Mouse (Mus musculus) frontal cortex, postnatal 36 days (tissue): ENCODE results near the gene Nr6a1.

ENCODE experiments used
- DNase-seq, 2 experiments: peaks; one replicate each; pipeline ENCODE4 v3.0.0; 2022; ENCODE audit warnings: low spot score in 2 of 2

The Nr6a1 gene

DNA sequence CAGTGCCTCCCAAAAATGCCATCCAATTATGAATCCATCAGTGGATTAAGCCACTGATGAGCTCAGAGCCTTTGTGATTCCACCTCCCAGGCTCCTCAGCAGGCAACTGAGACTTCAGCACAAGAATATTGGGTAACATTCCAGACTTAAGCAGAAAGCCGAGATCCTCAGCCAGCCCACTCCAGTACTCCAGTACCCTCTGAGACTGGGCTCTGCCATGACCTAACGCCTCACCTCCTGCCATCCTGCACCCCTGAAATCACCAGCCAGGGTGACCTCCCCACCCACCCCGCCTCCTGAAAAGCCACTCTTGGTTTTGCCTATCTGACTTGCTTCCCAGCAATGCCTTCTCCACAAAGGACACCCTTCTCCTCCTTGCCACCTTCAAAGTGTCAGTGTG lies 9.9 kb upstream of the Nr6a1 start:
- DNase-seq, result no peak

DNA sequence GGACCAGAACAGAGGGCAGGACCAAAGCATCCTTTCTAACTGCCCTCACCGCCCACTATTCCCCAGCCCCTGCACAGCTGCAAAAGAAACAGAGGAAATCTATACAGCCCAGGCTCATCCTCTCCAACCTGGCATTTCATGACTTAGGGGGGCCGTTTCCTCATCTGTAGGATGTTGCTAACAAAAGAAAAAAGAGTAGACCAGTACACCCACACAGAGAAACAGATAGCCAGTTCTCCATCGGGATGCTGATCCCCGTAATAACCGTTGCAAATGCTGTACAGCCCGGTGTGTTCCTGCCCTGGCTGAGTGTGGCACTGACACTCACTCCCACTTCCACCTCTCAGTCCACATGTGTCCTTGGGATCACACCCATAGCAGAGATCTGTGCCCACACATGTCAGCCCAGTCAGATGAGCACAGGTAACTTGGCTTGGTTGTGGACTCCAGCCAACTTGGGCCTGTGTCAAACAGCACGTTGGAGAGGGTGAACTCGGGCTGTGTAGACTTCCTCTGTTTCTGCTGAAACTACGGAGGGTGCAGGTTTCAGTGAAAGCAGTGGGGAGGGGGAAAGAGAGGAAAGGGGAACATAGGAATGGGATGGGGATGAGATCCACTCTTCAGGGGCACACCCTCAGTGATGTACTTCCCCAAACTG lies 9.4 kb upstream of the Nr6a1 start:
- DNase-seq, result no peak

DNA sequence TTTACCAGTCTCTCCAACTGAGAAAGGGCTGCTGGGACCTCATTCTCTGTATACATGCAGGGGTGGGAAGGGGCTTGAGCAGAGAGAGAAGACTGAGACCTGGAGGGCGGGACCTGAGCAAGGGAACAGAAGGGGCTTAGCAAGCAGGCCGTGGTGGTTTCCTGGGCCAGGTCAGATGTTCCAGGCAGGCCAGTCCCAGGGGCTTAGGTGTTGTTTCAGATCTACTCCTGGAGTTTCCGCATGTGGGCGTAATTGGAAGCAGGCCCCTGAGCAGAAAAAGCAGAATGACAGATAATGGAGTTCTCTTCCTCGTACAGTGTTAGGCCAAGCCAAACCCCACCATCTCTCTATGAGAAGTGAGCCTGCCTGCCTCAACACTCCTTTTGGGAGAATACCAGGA lies 7.4 kb upstream of the Nr6a1 start:
- no peak for DNase-seq

DNA sequence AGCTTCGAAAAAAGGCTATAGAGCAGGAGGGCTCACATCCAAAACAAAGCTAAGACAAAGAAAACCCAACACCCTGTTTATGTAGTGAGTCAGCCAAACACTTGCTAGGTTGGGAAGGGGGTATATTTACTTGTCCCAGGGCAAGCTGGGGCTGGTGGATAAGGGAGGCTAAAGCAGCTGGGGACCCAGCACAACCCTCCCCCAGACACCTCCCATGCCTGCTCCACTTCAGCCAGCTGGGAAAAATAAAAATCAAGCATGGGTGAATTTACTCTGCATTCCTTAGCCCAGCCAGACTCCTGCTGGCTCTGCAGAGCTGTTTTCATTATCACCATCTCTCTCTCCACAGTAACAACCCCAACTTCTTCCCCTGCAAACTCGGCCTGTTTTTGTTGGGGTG lies 6.4 kb upstream of the Nr6a1 start:
- DNase-seq, result no peak

DNA sequence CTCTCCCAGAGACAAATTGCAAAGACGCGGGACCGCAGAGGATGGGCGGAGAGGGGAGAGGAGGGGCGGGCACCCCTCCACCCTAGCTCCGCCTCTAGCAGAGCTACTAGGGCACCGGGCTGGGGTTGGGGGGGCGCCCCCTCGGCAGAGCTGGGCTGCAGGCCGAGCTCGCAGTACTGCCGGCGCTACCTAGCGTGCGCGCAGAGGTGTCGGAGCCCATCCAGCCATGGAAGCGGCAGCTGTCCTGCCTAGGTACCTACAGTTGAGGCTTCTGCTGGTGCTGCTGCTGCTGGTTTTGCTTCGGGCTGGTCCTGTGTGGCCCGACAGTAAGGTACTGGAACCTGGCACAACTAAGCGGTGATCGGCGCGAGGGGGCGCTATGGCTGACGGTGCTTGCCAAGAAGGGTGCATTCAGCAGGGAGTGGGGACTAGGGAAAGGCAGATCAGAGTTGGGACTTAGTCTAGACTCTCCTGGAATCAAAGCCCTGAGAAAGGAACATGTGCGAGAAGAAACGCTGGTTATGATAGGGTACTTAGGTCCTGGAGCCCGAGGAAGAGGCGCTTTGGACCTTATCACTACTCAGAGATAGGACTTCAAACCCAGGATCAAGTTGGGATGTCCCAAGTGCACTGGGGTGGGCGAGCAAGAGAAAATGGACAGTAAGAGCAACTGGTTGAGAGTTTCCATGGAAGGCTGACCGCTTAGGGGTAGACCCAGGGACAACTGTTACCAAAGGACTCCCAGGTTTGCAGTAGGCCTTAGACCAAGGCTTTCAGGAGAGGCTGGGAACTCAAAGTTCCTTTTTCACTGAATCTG lies 4.6 kb upstream of the Nr6a1 start, which contains the start of gene Olfml2a:
Gene Olfml2a, plus strand, starts transcription at position 128 of the 817 bp plus-strand sequence.
- DNase-seq, result peak; percentile 57 to 71

DNA sequence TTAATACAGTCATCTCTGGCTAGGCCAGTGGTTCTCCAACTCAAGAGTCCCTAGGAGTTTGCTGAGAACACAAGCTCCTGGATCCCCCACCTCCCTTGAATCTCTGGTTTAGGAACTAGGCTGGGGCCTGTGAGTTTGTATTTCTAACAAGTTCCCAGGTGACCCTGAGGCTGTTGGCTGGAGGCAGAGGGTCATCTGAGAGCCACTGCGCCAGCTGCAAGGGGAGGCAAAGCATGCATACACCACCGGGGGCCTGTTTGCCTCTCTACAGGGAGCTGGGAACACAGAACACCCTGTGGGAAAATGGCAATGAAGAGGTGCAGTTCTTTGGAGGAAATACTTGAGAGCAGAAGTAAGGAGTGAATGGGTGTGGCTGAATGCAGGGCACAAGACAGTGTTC lies 2.8 kb upstream of the Nr6a1 start:
- no peak for DNase-seq

DNA sequence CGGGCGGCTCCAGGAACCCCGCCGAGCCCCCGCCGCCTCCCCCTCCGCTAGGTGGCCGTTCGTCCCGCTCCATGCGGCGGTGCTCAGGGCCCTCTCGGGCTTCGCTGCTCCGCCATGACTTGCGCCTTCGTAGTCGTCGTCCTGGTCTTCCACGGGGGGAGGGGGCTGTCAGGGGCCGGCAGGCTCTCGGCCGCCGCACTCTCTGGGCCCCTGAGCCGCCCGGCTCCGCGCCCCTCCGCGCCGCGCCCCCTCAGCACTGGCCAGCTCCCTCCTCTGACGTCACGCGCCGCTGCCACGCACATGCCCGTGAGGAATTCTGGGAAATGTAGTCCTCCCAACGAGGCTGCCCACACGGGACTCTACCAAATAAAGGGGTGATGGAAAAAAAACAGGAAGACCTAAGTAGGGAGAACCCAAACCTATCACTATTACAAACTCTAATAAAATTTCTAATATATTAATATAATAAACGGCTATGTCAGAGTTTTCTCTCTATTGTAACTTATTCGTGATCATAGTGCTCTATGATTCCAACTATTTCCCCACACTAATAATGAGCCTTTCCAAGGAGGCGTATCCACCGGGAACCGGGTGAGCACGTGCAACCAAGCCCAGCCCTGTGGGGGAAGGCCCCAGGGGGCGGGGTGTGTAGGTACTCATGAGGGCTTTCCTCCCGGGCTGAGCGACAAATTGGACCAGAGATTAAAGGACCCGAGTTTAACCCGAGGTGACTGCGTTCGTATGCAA lies 1.2 kb downstream of the Nr6a1 start:
- peak; percentile 90 to 94 for DNase-seq

DNA sequence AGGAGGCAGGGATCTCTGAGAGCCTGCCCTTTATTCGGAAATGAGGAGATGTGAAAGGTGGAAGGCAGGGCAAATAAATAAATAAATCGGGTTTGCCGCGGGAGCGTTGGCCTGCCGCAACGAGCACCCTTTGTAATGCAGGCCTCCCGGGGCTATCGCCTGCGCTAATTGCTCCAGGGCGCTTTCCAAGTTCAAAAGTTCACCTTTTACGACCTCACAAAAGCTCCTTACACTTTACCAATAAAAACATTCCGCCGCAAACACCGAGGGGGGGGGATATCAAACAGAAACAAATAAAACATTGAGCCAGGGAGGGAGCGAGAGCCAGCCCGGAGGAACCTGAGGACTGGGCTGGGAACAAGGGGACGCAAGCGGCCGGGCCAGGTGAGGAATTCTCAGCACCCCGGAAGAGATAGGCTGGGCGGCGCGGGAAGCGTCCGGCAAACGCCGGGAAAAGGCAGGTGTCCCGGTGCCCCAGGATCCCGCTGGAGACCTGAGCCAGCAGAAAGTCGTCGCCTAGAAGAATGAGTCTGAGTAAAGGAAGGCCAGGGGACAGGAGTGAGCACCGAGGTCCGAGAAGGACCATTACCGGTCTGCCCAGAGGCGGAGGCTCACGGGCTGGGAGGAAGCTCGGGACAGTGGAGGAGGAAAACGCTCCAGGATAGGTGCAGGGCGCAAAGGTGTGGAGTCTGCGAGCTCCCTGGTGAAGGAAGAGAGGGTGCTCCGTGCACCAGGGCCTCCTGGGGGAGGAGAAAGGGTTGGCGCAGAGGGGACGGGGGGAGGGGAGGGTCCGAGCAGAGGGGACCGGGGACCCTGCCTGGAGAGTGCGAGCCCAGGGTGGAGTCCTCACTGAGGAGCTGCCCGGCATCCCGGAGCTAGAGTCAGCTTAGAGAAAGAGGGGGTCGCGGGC lies 2.1 kb downstream of the Nr6a1 start:
- peak in 1 of 2 experiments; percentile 19 for DNase-seq

DNA sequence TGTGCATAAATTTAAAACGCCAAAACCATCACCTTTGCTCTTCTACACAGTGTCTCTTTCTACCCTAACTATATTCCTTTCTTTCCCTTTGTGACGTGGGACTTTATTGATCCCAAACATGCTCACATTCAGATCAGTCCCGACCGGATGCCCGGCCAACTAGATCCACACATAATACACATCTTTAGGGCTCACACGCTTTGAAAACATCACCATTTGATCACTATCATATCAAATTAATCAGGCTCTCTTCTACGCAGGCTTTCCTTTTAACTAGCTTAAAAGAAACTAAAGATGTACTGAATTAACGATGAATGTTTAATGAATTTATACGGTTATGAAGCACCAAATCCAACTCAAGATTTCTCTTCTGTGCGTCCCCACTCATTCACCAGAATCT lies 2.9 kb downstream of the Nr6a1 start:
- no peak for DNase-seq

DNA sequence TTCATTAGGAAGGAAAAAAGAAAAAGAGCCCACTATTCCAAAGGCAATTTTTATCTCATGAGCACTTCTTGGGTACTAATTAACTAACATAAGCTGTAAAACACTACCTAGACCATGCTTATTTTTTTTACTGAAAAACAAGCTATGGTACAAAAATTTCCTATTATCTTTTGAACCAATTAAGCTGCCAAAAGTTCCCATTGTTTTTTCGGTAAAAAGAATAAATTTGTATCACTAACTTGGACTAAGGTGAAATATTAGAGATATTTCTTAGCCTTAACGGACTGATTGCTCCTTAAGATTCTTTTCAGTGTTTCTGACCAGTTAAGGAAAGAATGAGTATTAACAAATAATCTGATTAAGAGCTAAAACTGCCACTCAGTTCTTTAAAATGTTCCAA lies 3.6 kb downstream of the Nr6a1 start:
- DNase-seq, result no peak

DNA sequence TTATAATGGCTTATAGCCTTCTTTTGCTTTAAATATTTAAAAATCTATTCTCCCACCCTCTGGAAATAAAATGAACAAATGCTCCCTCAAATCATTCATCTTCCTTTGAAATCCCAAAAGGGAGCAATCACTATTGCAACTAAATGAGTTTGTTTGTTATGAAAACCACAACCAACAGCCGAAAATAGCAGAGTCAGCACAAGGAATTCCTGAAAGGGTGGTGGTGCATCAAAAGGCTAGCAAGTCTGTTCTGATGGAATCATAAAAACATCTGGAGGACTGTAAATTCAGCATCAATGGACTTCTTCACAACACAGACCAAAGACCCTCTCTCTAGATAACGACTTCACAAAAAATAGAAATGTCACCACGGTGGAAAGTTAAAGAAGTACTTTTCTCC lies 4.0 kb downstream of the Nr6a1 start:
- no peak for DNase-seq

DNA sequence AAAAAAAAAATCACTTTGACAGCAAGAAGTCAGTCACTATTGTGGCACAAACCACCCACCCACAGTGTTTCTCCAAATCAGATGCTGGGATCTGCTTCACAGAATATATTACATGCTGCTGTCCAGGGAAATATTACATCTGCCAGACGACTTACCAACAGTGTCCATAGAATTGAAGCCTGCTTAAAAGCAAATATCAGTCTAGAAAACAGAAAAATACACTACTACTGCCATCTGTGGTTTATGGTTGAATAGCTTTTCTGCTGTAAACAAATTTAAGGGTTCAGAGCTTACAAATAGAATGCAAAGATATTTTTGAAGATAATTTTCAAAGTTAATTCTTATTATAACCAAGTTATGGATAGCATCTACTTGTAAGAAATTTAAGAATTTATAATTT lies 6.1 kb downstream of the Nr6a1 start:
- DNase-seq, result no peak

DNA sequence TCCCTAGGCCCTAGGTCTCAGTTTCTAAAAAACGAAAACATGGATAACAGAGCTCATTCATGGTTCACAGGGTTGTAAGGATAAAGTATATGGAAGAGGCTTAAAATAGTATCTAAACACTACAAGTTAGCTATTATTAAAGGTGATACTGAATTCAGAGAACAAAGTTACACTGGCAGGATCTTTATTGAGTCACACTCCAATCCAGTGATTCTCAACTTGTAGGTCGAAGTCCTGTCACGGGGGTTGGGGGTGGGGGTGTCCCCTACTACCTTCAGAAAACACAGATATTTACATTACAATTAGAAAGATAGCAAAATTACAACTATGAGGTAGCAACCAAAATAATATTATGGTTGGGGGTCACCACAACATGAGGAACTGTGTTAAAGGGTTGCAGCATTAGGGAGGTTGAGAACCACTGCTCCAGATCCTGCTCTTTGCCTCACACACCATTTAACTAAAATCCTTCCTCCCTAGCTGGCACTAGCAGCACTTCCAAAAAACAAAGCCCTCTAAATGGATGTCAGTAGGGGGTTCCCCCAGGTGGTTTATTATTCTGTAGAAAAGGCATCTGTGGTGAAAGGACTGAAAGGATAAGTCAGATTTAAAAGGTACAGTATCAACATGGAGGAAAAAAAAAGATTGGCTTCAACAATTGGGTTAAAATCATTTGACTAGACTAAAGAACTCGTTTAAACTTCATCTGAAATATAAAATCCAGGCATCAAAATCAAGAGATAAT lies 10.4 kb downstream of the Nr6a1 start:
- DNase-seq, result no peak

DNA sequence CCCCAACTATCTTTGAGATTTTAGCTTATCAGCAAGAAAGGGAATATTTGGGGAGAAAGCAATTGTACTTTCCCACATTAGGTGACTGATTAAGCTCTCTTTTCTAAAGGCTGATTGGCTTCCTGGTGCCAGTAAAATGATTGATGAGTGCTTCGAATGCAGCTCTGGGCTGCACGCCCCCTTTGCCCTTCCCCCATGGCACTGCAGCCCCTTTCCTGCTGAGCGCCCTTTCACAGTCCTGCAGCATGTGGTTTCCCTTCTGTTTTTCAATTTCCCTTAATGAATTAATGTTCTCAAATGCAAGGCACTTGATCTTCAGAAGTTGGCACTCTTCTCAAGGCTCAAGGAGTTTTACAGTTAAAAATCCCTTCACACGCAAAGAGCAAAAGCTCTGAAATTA lies 12.5 kb downstream of the Nr6a1 start:
- DNase-seq, result no peak

DNA sequence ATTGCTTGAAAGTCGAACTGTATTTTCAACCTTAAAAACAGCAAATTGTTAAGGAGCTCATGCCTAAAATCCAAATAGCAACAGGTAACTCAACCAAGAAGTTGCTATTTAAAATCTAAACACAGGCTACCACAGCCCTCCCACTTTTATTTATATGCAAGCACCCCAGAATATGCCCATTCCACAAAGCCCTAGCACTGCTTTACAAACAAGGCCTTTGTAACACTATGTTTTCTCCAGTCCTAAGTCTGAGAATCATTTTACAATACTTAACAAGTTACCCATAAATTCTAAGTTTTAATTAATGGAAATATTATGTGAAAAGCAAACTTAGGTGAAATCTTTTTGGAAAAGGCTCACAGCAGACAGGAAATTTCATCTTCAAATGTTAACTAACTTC lies 13.0 kb downstream of the Nr6a1 start:
- DNase-seq, result no peak

DNA sequence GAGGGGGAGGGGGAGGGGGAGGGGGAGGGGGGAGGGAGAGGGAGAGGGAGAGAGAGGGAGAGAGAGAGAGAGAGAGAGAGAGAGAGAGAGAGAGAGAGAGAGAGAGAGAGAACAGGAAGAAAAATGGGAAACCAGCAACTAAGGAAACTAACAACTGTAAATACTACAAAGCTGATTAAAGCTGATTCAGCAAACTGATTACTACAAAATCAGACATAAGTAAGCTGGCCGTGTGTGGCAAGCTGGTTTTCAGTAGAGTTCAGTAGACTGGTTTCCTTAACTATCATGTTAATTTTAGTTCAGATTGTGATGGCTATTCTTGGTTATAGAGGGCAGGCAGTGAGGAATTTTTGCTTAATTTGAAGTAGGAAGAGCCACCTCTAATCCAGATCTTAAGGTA lies 18.9 kb downstream of the Nr6a1 start:
- no peak for DNase-seq

DNA sequence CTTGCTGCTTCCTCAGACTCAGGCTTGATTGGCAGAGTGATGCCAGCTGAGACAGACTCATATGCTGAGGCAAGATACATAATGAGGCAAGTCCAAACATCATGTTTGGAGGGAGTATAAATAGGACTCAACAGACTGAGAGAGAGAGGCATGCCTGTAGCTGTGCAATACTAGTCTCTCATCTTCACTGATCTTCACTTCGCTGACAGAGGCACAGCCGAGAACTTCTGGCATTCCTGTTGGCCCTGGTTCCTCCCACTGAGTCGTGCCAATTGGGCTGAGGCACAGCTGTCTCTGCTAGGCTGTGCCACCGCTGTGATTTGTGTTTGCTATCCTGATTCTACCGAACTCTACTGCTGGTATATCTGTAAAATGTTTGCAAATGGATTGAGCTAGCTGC lies 21.4 kb downstream of the Nr6a1 start:
- DNase-seq, result peak; percentile 51 to 74

DNA sequence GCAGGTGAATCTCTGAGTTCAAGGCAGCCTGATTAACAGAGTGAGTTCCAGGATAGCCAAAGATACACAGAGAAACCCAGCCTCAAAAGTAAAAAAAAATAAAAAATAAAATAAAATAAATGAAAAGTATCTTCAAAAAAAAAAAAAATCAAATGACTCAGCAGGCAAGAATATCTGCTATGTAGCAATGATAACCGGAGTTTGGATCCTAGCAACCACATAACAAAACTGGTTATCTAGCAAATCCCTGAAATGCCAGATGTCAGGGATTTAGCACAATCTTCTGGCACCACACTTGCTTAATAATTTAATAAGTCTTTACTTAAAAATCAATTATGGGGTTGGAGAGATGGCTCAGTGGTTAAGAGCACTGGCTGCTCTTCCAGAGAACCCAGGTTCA lies 23.2 kb downstream of the Nr6a1 start:
- DNase-seq, result no peak

DNA sequence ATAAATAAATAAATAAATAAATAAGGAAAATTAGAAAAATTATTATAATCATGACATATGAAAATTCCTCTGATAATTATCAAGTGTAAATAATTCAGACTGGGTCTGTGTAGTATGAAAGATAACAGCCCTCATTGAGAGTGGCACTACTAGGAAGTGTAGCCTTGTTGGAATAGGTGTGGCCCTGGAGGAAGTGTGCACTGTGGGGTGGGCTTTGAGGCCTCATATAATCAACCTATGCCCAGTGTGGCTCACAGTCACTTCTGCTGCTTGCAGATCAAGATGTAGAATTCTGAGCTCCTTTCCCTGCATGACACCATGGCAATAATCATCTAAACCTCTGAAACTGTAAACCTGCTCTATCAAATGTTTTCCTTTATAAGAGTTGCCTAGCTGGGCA lies 24.6 kb downstream of the Nr6a1 start:
- no peak for DNase-seq

DNA sequence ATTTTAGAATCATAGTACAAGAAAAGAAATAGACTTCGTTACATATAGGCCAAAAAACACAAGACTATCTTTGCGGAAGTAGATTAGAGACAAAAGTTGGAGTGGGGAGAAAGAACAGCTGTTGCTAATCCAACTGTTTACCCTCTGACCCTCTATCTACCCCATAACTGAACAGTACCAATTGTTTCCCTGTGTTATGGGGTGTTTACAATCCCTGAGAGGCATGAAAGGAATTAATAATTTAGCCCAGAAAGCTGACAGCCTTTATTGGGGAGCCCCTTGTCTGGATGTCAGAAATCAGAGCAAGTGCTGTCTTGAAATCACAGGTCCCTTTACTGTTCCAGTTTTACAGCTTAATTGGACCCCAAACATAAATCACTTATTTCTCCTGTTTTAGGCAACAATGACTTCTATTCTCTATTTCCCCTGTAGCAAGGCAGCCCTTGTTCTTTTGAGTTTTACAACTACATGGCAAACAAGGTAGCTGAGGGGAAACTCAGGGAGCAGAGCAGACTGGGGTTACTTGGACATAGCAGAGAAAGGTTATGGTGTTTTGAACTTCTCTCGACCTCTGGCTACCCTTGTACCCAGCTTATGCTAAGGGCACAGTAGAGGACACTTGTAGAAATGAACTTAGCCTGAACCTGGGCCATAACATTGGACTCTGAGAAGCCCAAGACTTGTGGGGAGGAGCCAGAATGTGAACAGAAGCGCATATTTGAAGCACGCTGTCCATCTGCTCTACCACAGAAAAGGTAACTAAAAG lies 46.4 kb downstream of the Nr6a1 start:
- no peak for DNase-seq
